Mouse (Mus musculus): Measurements from ENCODE around the gene Acsbg2. TPM values are rescaled to one million over a fixed set of nuclear protein-coding genes. Genes with fewer than 3 reads are reported as not detected.

Gene Acsbg2
- polyA plus RNA-seq, 1 experiment, result not detected

DNA sequence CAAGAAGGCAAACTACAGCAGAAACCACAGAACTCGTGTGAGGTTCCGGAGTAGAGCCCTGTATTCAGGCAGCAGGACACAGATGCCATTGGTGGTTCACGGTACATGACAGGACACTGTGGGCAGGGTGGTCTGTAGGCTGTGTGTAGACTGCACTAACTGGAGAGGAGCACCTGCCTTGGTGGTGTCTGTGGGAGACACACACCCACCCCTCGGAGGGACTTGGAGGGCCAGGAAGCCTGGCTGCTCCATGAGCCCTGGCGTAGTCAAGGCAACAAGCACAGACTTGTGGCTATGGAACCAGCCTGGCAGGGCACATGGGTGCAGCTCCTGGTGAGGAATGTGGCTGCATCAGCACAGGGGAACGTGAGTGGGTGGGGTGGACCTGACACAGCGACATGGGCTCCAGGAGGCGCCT, 54.5 kb downstream of the Acsbg2 start:
- Histone ChIP-seq H3K4me1 (ENCODE audit: control insufficient read depth) (peaks cover 88% of the 10 kb centered on the region), H3K27me3 (ENCODE audit: control insufficient read depth) (no peaks in the 10 kb centered on the region), H3K4me3 (replicated peaks) (no peak overlapping the region), H3K9me3 (ENCODE audit: control insufficient read depth, low read length) (no peaks in the 10 kb centered on the region), H3K36me3 (ENCODE audit: control insufficient read depth) (peaks cover 92% of the 10 kb centered on the region)
- TF ChIP-seq TAL1 (IDR thresholded peaks at IDR 0.05; ENCODE audit: low read length), result no peak
- TF ChIP-seq GATA1 (IDR thresholded peaks at IDR 0.05; ENCODE audit: low read length), result no peak

DNA sequence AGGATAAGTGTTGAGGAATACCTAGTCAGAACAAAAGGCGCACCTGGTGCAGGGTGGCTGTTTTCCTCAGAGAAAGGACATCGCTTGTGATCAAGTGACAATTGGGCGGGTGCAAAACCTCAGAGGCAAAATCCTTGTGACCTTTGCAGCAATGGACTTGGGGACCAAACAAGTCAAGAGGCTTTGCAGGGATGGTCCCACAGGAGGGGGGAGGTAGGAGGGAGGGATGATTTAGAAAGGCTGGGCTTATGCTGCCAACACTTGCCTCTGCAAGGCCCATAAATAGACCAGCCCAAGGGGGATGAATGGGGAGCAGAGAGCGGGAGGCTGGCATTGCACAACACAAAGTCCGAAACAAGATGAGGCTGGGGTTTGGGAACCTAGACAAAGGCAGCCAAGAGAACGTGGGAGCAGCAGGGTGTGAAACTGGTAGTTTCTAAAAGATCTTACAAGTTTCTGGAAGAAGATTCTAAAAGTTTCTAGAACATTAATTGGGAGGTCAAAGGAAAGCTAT, 55.2 kb downstream of the Acsbg2 start:
- Histone ChIP-seq H3K9me3 (ENCODE audit: control insufficient read depth, low read length) (no peaks in the 10 kb centered on the region), H3K4me3 (replicated peaks) (no peak overlapping the region), H3K36me3 (ENCODE audit: control insufficient read depth) (peaks cover 89% of the 10 kb centered on the region), H3K4me1 (ENCODE audit: control insufficient read depth) (peaks cover 87% of the 10 kb centered on the region), H3K27me3 (ENCODE audit: control insufficient read depth) (no peaks in the 10 kb centered on the region)
- no peak for TF ChIP-seq TAL1 (IDR thresholded peaks at IDR 0.05; ENCODE audit: low read length)
- no peak for TF ChIP-seq GATA1 (IDR thresholded peaks at IDR 0.05; ENCODE audit: low read length)

DNA sequence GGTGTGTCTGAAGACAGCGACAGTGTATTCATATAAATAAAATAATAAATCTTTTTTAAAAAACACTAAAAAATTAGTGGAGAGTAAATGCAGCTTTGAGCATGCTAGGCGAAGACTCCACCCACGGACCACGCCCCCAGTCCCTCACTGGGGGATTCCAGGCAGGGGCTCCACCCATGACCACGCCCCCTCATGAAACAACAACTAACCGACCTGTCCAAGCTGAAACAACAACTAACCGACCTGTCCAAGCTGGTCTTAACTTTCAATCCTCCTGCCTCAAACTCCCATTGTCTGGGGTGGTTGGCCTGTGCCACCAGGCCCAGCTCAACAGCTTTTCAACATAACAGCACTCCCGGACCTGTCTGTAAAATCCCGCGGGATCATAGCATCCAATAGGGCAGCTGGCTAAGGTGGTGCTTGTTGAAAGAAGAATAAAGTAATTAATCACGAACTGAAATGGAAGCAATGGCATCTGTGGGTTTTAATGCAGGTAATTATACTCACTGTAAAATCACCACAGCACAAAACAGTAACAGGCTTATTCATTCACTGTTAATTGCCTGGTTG, 56.1 kb downstream of the Acsbg2 start:
- no peak for TF ChIP-seq TAL1 (IDR thresholded peaks at IDR 0.05; ENCODE audit: low read length)
- Histone ChIP-seq H3K36me3 (ENCODE audit: control insufficient read depth) (peaks cover 87% of the 10 kb centered on the region), H3K9me3 (ENCODE audit: control insufficient read depth, low read length) (no peaks in the 10 kb centered on the region), H3K4me1 (ENCODE audit: control insufficient read depth) (peaks cover 86% of the 10 kb centered on the region), H3K4me3 (replicated peaks) (peak overlapping the region; percentile 52), H3K27me3 (ENCODE audit: control insufficient read depth) (no peaks in the 10 kb centered on the region)

DNA sequence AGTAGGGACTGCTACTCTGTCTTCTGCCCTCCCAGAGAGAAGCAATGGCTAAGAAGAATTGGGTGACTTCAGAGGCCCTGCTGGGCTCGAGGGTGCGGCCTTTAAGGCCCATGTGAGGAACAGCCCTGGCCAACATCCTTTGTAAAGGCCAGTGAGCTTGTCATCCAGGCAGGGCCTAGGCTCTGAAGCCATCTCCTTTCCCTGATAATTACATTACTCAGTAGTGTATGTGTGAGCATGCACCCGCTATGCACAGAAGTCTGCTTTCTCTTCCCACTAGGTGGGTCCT, 59.2 kb downstream of the Acsbg2 start:
- H3K27me3 ChIP-seq (ENCODE audit: control insufficient read depth), result no peaks in the 10 kb centered on the region
- peaks cover 89% of the 10 kb centered on the region for H3K4me1 ChIP-seq (ENCODE audit: control insufficient read depth)
- H3K36me3 ChIP-seq (ENCODE audit: control insufficient read depth), result peaks cover 88% of the 10 kb centered on the region
- TF ChIP-seq GATA1 (IDR thresholded peaks at IDR 0.05; ENCODE audit: low read length) (no peak), TAL1 (IDR thresholded peaks at IDR 0.05; ENCODE audit: low read length) (no peak)
- no peaks in the 10 kb centered on the region for H3K9me3 ChIP-seq (ENCODE audit: control insufficient read depth, low read length)
- H3K4me3 ChIP-seq (replicated peaks), result no peak overlapping the region

DNA sequence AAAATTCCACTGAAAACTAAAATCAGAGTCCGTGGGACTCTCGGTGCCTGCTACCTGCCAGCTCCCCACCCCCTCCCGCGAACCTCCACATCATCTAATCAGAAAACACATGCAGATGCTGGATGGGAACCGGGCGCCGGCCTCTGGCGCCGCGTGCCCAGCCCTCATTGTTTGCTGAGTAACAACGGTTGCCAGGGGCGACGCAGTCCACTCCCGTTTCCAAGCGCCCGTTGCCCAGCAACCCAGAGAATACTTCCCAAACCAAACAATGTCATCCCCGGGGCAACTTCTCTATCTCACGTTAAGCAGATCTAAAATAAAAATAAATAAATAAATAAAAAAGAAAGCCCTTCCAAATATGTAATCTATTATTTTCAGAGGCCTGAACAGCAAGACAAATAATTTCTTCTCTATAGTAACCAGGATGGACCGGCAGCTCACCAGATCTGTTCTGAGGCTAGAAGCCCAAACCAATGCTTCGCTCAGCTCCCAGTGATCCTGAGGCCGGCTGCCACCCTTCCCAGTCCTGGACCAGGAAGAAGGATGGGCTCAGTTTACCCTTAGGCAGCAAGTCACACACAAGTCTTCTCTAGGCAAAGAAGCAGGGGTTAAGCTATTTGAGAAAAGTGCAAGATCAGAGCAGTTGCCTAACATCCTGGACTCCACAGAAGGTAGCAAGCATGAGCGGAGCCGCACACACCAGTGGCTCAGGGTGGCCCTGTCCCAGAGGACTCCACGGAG, 59.8 kb downstream of the Acsbg2 start:
- H3K27me3 ChIP-seq (ENCODE audit: control insufficient read depth), result no peaks in the 10 kb centered on the region
- no peaks in the 10 kb centered on the region for H3K9me3 ChIP-seq (ENCODE audit: control insufficient read depth, low read length)
- TF ChIP-seq GATA1 (IDR thresholded peaks at IDR 0.05; ENCODE audit: low read length), result no peak
- TF ChIP-seq TAL1 (IDR thresholded peaks at IDR 0.05; ENCODE audit: low read length), result no peak
- H3K4me1 ChIP-seq (ENCODE audit: control insufficient read depth), result peaks cover 89% of the 10 kb centered on the region
- H3K4me3 ChIP-seq (replicated peaks), result no peak overlapping the region
- H3K36me3 ChIP-seq (ENCODE audit: control insufficient read depth), result peaks cover 88% of the 10 kb centered on the region

DNA sequence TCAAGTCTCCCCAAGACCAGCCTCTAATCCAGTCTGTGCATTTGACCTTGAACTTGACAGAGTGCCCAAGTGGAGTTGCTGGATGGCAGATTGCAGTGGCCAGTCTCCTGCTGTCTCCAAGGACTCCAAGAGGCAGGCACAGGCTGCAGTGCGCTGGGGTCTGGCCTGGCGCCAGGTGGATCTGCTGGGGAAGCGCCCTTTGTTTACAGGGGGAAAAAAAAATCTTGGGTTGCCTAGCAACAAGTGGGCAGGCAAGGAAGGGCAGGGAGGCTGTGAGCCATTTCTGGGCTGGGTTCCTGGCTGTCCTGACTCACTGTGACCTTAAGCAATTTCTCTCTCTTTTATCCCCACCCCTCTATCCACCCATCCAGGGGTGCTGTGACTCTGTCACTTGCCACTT, 64.0 kb downstream of the Acsbg2 start:
- Histone ChIP-seq H3K4me3 (replicated peaks) (no peak overlapping the region), H3K4me1 (ENCODE audit: control insufficient read depth) (peaks cover 73% of the 10 kb centered on the region), H3K9me3 (ENCODE audit: control insufficient read depth, low read length) (no peaks in the 10 kb centered on the region), H3K27me3 (ENCODE audit: control insufficient read depth) (no peaks in the 10 kb centered on the region), H3K36me3 (ENCODE audit: control insufficient read depth) (peaks cover 95% of the 10 kb centered on the region)
- no peak for TF ChIP-seq TAL1 (IDR thresholded peaks at IDR 0.05; ENCODE audit: low read length)
- no peak for TF ChIP-seq GATA1 (IDR thresholded peaks at IDR 0.05; ENCODE audit: low read length)

DNA sequence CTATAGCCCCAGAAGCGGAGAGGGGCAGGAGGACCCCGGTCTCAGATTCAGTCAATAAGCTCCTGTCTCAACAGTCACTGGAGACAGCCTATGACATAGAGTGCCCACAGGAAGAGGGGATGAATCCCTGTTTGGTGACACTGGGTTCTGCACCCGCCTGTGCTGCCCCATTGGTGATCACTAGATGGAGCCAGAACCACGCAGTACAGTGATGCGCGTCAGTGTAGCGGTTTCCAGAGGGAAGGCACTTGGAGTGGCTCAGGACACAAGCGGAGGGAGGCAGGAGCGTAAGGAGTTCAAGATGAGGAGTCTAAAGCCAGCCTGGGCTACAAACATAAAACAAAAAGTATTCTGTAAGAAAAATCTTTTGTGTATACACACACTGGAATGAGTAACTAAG, 65.7 kb downstream of the Acsbg2 start:
- TF ChIP-seq TAL1 (IDR thresholded peaks at IDR 0.05; ENCODE audit: low read length) (no peak), GATA1 (IDR thresholded peaks at IDR 0.05; ENCODE audit: low read length) (no peak)
- no peaks in the 10 kb centered on the region for H3K27me3 ChIP-seq (ENCODE audit: control insufficient read depth)
- no peaks in the 10 kb centered on the region for H3K9me3 ChIP-seq (ENCODE audit: control insufficient read depth, low read length)
- no peak overlapping the region for H3K4me3 ChIP-seq (replicated peaks)
- peaks cover 61% of the 10 kb centered on the region for H3K4me1 ChIP-seq (ENCODE audit: control insufficient read depth)
- peaks cover 100% of the 10 kb centered on the region for H3K36me3 ChIP-seq (ENCODE audit: control insufficient read depth)

DNA sequence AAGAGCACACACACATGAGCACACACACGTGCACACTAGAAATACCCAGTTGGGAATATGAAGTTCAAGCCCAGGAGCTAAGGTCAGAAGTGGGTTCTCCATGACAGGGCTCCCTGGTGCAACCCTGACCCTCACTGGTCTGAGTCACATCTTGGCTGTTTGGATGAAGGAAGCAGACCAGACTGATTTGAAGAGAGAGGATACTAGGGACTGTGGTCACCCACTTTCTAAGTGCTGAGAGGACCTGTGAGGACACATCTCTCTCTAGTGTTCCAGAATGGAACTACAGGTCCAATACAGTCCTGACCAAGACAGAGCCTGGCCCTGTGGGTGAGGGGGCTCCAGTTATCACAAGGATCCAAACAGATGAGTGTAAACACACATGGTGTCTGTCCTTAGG, 68.5 kb downstream of the Acsbg2 start:
- H3K4me3 ChIP-seq (replicated peaks), result no peak overlapping the region
- TF ChIP-seq TAL1 (IDR thresholded peaks at IDR 0.05; ENCODE audit: low read length) (no peak), GATA1 (IDR thresholded peaks at IDR 0.05; ENCODE audit: low read length) (no peak)
- H3K36me3 ChIP-seq (ENCODE audit: control insufficient read depth), result peaks cover 100% of the 10 kb centered on the region
- peaks cover 37% of the 10 kb centered on the region for H3K4me1 ChIP-seq (ENCODE audit: control insufficient read depth)
- H3K9me3 ChIP-seq (ENCODE audit: control insufficient read depth, low read length), result no peaks in the 10 kb centered on the region
- H3K27me3 ChIP-seq (ENCODE audit: control insufficient read depth), result no peaks in the 10 kb centered on the region

DNA sequence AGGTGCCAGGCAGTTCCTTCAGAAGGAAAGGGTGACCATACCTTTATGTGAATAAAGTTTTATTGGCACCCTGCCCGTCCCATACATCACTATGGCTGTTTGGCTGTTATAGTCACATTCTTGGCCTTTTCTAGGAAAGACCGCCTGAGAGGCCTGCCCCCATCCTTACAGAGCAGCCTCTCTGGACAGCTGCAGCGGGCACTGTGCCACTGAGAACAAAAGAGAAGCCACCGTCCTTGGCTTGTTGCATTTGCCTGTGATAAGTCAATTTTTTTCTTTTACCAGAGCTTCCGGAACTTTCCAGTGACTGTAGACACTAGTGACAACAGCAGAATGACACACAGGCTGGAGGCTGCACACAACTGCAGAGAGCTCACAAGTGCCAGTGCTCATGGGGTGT, 69.3 kb downstream of the Acsbg2 start:
- Histone ChIP-seq H3K4me1 (ENCODE audit: control insufficient read depth) (peaks cover 34% of the 10 kb centered on the region), H3K36me3 (ENCODE audit: control insufficient read depth) (peaks cover 100% of the 10 kb centered on the region), H3K9me3 (ENCODE audit: control insufficient read depth, low read length) (no peaks in the 10 kb centered on the region), H3K27me3 (ENCODE audit: control insufficient read depth) (no peaks in the 10 kb centered on the region), H3K4me3 (replicated peaks) (no peak overlapping the region)
- TF ChIP-seq GATA1 (IDR thresholded peaks at IDR 0.05; ENCODE audit: low read length) (no peak), TAL1 (IDR thresholded peaks at IDR 0.05; ENCODE audit: low read length) (no peak)
